Mouse (Mus musculus): ENCODE data around the gene Git1. TPM values are rescaled to one million over a fixed set of nuclear protein-coding genes. Genes with fewer than 3 reads are reported as not detected.

The Git1 gene
- polyA plus RNA-seq, 1 experiment from 2014 or later = 2.1 TPM

DNA sequence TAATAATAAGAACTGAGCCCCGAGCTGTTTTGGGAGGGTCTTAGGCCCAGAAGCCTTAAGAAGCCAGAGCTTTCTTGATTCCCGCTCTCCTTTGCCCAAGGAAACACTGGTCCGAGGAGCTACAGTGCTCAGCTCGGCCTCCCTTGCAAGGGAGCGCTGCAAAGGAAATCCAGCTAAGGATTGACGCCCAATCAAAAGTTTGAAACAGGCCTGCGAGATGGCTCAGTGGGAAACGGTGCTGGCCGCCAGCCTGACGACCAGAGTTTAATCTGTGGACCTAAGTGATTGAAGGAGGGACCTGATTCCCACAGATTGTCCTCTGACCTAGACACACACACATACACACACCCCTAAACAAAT is 20.4 kb downstream of the Git1 start:
- ATAC-seq = no peak
- no peak for TF ChIP-seq EP300 (IDR thresholded peaks at IDR 0.05; ENCODE audit: low read depth)
- TF ChIP-seq CTCF (IDR thresholded peaks at IDR 0.05; ENCODE audit: low read depth) = no peak
- Histone ChIP-seq H3K9ac (replicated peaks) (peak overlapping the region; percentile 68), H3K27ac (ENCODE audit: low read depth) (peak overlapping the region; percentile 94), H3K27me3 (ENCODE audit: insufficient read depth, low read length) (peaks cover 18% of the 10 kb centered on the region), H3K9me3 (ENCODE audit: low read length) (no peaks in the 10 kb centered on the region), H3K36me3 (replicated peaks; ENCODE audit: insufficient read depth, low read length) (no peaks in the 10 kb centered on the region), H3K4me3 (ENCODE audit: low read depth, low read length) (peak overlapping the region; percentile 60), H3K4me2 (ENCODE audit: low read depth, low read length) (peak overlapping the region; percentile 82), H3K4me1 (ENCODE audit: insufficient read depth) (peaks cover 52% of the 10 kb centered on the region)
- WGBS (ENCODE audit: insufficient replicate concordance) = 8% methylated on average over 10 of the region's 10 CpGs
- DNase-seq = no peak

GRCm38 (mm10) chr11:77514281-77514831 is 21.0 kb downstream of the Git1 start:
- no peaks in the 10 kb centered on the region for H3K9me3 ChIP-seq (ENCODE audit: low read length)
- H3K27me3 ChIP-seq (ENCODE audit: insufficient read depth, low read length) = peaks cover 18% of the 10 kb centered on the region
- no peaks in the 10 kb centered on the region for H3K36me3 ChIP-seq (replicated peaks; ENCODE audit: insufficient read depth, low read length)
- DNase-seq (peak; percentile 60), ATAC-seq (peak; percentile 6)
- H3K4me1 ChIP-seq (ENCODE audit: insufficient read depth) = peaks cover 53% of the 10 kb centered on the region
- H3K9ac ChIP-seq (replicated peaks) = peak overlapping the region; percentile 68
- H3K27ac ChIP-seq (ENCODE audit: low read depth) = peak overlapping the region; percentile 94
- H3K4me2 ChIP-seq (ENCODE audit: low read depth, low read length) = peak overlapping the region; percentile 82
- H3K4me3 ChIP-seq (ENCODE audit: low read depth, low read length) = peak overlapping the region; percentile 60
- no peak for TF ChIP-seq EP300 (IDR thresholded peaks at IDR 0.05; ENCODE audit: low read depth)
- no peak for TF ChIP-seq CTCF (IDR thresholded peaks at IDR 0.05; ENCODE audit: low read depth)
- 6% methylated on average over 18 of the region's 19 CpGs for WGBS (ENCODE audit: insufficient replicate concordance)

DNA sequence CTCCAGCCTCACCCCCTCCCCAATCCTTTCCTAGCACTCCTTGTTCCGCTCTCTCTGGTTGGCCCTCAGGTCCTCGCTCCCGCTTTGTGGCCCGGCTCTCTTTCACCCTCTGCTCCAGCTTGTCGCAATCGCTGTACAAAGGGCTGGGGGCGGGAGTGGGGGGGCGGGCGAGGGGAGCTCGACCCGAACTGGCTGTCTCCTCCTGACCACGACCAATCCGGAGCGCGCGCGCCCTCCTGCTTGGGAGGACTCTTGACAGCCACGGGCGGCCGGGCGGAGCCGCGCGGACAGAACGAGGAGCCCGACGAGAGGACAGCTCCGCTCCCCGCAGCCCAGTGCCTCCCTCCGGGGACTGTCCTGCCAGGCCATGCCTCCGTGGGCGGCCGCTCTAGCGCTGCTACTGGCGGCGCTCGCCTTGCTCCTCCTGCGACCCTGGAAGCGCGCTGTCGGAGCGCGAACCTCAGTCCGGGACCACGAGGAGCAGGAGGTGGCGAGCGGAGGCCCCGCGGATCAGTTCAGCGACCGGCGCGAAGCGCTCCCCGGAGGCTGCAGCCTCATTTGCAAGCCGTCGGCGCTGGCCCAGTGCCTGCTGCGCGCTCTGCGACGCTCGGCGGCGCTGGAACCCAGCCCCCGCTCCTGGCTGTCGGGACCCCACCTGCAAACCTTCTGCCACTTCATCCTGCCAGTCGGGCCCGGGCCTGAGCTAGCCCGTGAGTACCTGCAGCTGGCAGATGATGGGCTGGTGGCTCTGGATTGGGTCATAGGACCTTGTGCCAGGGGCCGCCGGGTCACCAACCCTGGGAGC is 21.7 kb downstream of the Git1 start, which contains the start of gene Abhd15:
TSS of gene Abhd15 (plus strand) at position 290 of the 805 bp plus-strand sequence.
- TF ChIP-seq CTCF (IDR thresholded peaks at IDR 0.05; ENCODE audit: low read depth) = 0 out of 2 replicates have a peak, but pooled peaks have one; percentile 23
- TF ChIP-seq EP300 (IDR thresholded peaks at IDR 0.05; ENCODE audit: low read depth) = peak; percentile 70
- 1% methylated on average over 67 of the region's 72 CpGs for WGBS (ENCODE audit: insufficient replicate concordance)
- Histone ChIP-seq H3K4me1 (ENCODE audit: insufficient read depth) (peaks cover 54% of the 10 kb centered on the region), H3K36me3 (replicated peaks; ENCODE audit: insufficient read depth, low read length) (no peaks in the 10 kb centered on the region), H3K9me3 (ENCODE audit: low read length) (no peaks in the 10 kb centered on the region), H3K9ac (replicated peaks) (peak within 1 kb of the TSS; percentile 68), H3K4me3 (ENCODE audit: low read depth, low read length) (peak within 1 kb of the TSS; percentile 60), H3K27me3 (ENCODE audit: insufficient read depth, low read length) (peaks cover 18% of the 10 kb centered on the region), H3K4me2 (ENCODE audit: low read depth, low read length) (peak within 1 kb of the TSS; percentile 82), H3K27ac (ENCODE audit: low read depth) (peak within 1 kb of the TSS; percentile 94)
- ATAC-seq (peak; percentile 76), DNase-seq (peak; percentile 90)

DNA sequence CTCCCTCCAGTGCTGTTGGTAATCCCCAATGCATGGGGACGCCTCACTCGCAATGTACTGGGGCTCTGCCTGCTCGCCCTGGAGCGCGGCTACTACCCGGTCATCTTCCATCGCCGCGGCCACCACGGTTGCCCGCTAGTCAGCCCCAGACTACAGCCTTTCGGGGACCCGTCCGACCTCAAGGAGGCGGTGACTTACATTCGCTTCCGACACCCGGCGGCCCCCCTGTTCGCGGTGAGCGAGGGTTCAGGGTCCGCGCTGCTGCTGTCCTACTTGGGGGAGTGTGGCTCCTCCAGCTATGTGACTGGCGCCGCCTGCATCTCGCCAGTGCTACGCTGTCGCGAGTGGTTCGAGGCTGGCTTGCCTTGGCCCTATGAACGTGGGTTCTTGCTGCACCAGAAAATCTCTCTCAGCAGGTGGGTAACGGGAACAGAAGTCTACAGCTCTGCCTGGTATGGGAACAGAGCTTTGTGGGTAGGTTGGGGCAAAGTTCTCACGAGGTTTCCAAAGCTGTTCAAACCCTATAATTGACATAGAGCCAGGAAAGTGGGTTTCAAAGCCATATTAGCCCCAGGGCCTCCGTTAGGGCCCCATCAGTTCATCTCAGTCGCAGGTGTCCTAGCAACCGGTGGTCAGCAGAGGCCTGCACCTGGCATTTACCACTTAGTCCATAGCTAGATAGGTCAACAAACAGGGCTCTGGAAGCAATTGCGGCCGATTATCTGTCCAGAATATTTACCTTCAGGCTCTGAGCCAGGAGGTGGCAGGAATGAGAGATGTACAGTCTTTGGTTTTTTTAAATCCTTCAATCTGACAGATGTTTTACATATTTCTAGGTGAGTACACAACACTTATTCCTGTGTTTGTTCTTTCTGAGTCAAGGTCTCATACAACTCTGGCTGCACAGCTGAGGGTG is 22.5 kb downstream of the Git1 start, which contains the start of gene Trp53i13:
TSS of gene Trp53i13 (minus strand) at position 344 of the 916 bp plus-strand sequence.
- no peak for TF ChIP-seq CTCF (IDR thresholded peaks at IDR 0.05; ENCODE audit: low read depth)
- no peak for TF ChIP-seq EP300 (IDR thresholded peaks at IDR 0.05; ENCODE audit: low read depth)
- peaks cover 18% of the 10 kb centered on the region for H3K27me3 ChIP-seq (ENCODE audit: insufficient read depth, low read length)
- peaks cover 56% of the 10 kb centered on the region for H3K4me1 ChIP-seq (ENCODE audit: insufficient read depth)
- peak within 1 kb of the TSS; percentile 94 for H3K27ac ChIP-seq (ENCODE audit: low read depth)
- no peaks in the 10 kb centered on the region for H3K9me3 ChIP-seq (ENCODE audit: low read length)
- DNase-seq (peak; percentile 62), ATAC-seq (no peak)
- peak within 1 kb of the TSS; percentile 82 for H3K4me2 ChIP-seq (ENCODE audit: low read depth, low read length)
- 9% methylated on average over 39 of the region's 39 CpGs for WGBS (ENCODE audit: insufficient replicate concordance)
- peak within 1 kb of the TSS; percentile 60 for H3K4me3 ChIP-seq (ENCODE audit: low read depth, low read length)
- peak within 1 kb of the TSS; percentile 68 for H3K9ac ChIP-seq (replicated peaks)
- no peaks in the 10 kb centered on the region for H3K36me3 ChIP-seq (replicated peaks; ENCODE audit: insufficient read depth, low read length)

GRCm38 (mm10) chr11:77516553-77517425 is 23.4 kb downstream of the Git1 start:
- no peak for ATAC-seq
- WGBS (ENCODE audit: insufficient replicate concordance) = 72% methylated on average over 5 of the region's 5 CpGs
- Histone ChIP-seq H3K4me3 (ENCODE audit: low read depth, low read length) (peak overlapping the region; percentile 60; the same call in 1 of the 2 replicates), H3K4me1 (ENCODE audit: insufficient read depth) (peaks cover 58% of the 10 kb centered on the region), H3K27ac (ENCODE audit: low read depth) (no peak overlapping the region), H3K36me3 (replicated peaks; ENCODE audit: insufficient read depth, low read length) (no peaks in the 10 kb centered on the region), H3K27me3 (ENCODE audit: insufficient read depth, low read length) (peaks cover 18% of the 10 kb centered on the region), H3K4me2 (ENCODE audit: low read depth, low read length) (peak overlapping the region; percentile 82), H3K9ac (replicated peaks) (no peak overlapping the region), H3K9me3 (ENCODE audit: low read length) (no peaks in the 10 kb centered on the region)
- no peak for DNase-seq
- TF ChIP-seq EP300 (IDR thresholded peaks at IDR 0.05; ENCODE audit: low read depth) (no peak), CTCF (IDR thresholded peaks at IDR 0.05; ENCODE audit: low read depth) (no peak)

Data from liver, postnatal 0 days (tissue).